In the genomic region with DNA sequence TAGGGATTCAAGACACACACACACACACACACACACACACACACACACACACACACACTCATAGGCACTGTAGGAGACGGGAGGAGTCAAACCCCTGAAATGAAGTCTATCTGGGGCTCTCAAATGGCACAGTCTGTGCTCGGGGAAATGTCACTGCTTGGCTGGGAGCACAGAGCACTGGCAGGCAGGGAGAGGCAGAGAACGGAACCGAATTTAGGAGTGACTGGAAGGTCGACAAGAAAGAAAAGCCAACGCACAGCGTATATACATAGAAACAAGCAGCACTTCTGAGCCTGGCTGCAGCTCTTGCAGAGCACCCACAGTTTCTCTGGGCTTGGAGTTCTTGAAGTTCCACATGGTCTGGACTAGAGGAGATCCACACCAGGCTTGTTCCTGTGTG, we compare ENCODE assay signal across 22 mouse cellular contexts.
A peak's percentile ranks its signal among the peaks of the same experiment; 100 is the strongest.
DNase-seq lines count a peak whose midpoint lies in the region; ATAC-seq and TF ChIP-seq lines count a peak whose summit lies in the region.
"Had no signal": no experiment of that assay in that cellular context is flagged by ENCODE, and none has a peak within 500 bp of the region (broad histone marks: within the 10 kb centered on the region; RNA-seq: fewer than 3 reads in every experiment).

No protein-coding gene starts in this region.

- H3K9ac ChIP-seq in forebrain, postnatal 0 days, result no peak overlapping the region
- H3K9ac ChIP-seq in forebrain, embryonic 14.5 days (ENCODE audit: low read length), result no peak overlapping the region
- H3K9ac ChIP-seq: embryonic facial prominence, embryonic 15.5 days; intestine, embryonic 15.5 days; limb, embryonic 13.5 days; liver, embryonic 12.5 days; midbrain, embryonic 12.5 days had no signal

- no peaks in the 10 kb centered on the region for H3K36me3 ChIP-seq in forebrain, postnatal 0 days (ENCODE audit: insufficient read depth)
- H3K36me3 ChIP-seq in forebrain, embryonic 14.5 days (ENCODE audit: control insufficient read depth, insufficient read depth, low read length), result no peaks in the 10 kb centered on the region
- H3K36me3 ChIP-seq: embryonic facial prominence, embryonic 15.5 days; heart, embryonic 10.5 days; intestine, embryonic 15.5 days; limb, embryonic 13.5 days; liver, embryonic 12.5 days; midbrain, embryonic 12.5 days had no signal

- intact Hi-C loops in left cerebral cortex, postnatal 10 days (cut with DNase I), result no loop called here
- intact Hi-C loops in heart, postnatal 14 days (cut with DNase I), result no loop called here

- no peaks in the 10 kb centered on the region for H3K9me3 ChIP-seq in forebrain, postnatal 0 days (ENCODE audit: low read length)
- H3K9me3 ChIP-seq in forebrain, embryonic 14.5 days (replicated peaks; ENCODE audit: control insufficient read depth, low read length), result no peaks in the 10 kb centered on the region
- H3K9me3 ChIP-seq: embryonic facial prominence, embryonic 15.5 days; heart, embryonic 10.5 days; intestine, embryonic 15.5 days; limb, embryonic 13.5 days; liver, embryonic 12.5 days; midbrain, embryonic 12.5 days had no signal

- peaks cover 7% of the 10 kb centered on the region; the same call in 1 of the 2 replicates for H3K4me1 ChIP-seq in forebrain, postnatal 0 days (ENCODE audit: insufficient read depth)
- H3K4me1 ChIP-seq in forebrain, embryonic 14.5 days (ENCODE audit: control insufficient read depth, insufficient read depth, low read length), result peaks cover 8% of the 10 kb centered on the region; the same call in 1 of the 2 replicates
- H3K4me1 ChIP-seq: liver, embryonic 12.5 days had no signal

- H3K4me3 ChIP-seq in forebrain, postnatal 0 days (ENCODE audit: low read depth, low read length), result no peak overlapping the region
- H3K4me3 ChIP-seq in forebrain, embryonic 14.5 days (ENCODE audit: low read depth, low read length), result no peak overlapping the region
- H3K4me3 ChIP-seq: embryonic facial prominence, embryonic 15.5 days; heart, embryonic 10.5 days; intestine, embryonic 15.5 days; limb, embryonic 13.5 days; liver, embryonic 12.5 days; midbrain, embryonic 12.5 days had no signal

- no peak for TF ChIP-seq CTCF in forebrain, postnatal 0 days (IDR thresholded peaks at IDR 0.05; ENCODE audit: low read depth)

- WGBS in forebrain, postnatal 0 days, result 73% methylated on average over 7 of the region's 7 CpGs
- WGBS in forebrain, embryonic 14.5 days, result 70% methylated on average over 7 of the region's 7 CpGs

- H3K27ac ChIP-seq in forebrain, postnatal 0 days (ENCODE audit: low read depth, low read length), result no peak overlapping the region
- no peak overlapping the region for H3K27ac ChIP-seq in forebrain, embryonic 14.5 days (ENCODE audit: low read depth, low read length)
- H3K27ac ChIP-seq: embryonic facial prominence, embryonic 15.5 days; heart, embryonic 10.5 days; intestine, embryonic 15.5 days; limb, embryonic 13.5 days; liver, embryonic 12.5 days; midbrain, embryonic 12.5 days had no signal

- H3K4me2 ChIP-seq in forebrain, postnatal 0 days (ENCODE audit: low read depth), result no peak overlapping the region
- H3K4me2 ChIP-seq in forebrain, embryonic 14.5 days (ENCODE audit: low read length), result no peak overlapping the region
- H3K4me2 ChIP-seq: embryonic facial prominence, embryonic 15.5 days; intestine, embryonic 15.5 days; limb, embryonic 13.5 days; liver, embryonic 12.5 days; midbrain, embryonic 12.5 days had no signal

- ATAC-seq in forebrain, postnatal 0 days, result peak; percentile 54
- no peak for ATAC-seq in forebrain, embryonic 14.5 days
- ATAC-seq: hindbrain, embryonic 16.5 days; intestine, embryonic 15.5 days; liver, embryonic 12.5 days had no signal

- DNase-seq in forebrain, postnatal 0 days, result peak; percentile 44
- DNase-seq in forebrain, embryonic 14.5 days (ENCODE audit: low spot score), result no peak
- peak; percentile 62 for DNase-seq in left cerebral cortex, adult 11 months (ENCODE audit: low spot score)
- DNase-seq in left cerebral cortex, postnatal 10 days (ENCODE audit: extremely low spot score in 1 of 2, low spot score in 2 of 2), result no peak
- DNase-seq in frontal cortex, adult 2 months (ENCODE audit: extremely low spot score in 1 of 2, low spot score in 1 of 2), result peak; percentile 76 to 77
- DNase-seq in right cerebral cortex, postnatal 10 days (ENCODE audit: low spot score in 2 of 2), result peak; percentile 48 to 64
- DNase-seq in adrenal gland, postnatal 25 days, result no peak
- no peak for DNase-seq in heart, postnatal 14 days
- DNase-seq: adrenal gland, postnatal 10 days; cerebellum, adult 9-11 months; kidney, adult 8-10 months; kidney, postnatal 10 days; lung, adult 18-20 months; lung, postnatal 10 days; thymus, postnatal 14 days had no signal

- H3K27me3 ChIP-seq in forebrain, postnatal 0 days (ENCODE audit: insufficient read depth, low read length), result no peaks in the 10 kb centered on the region
- no peaks in the 10 kb centered on the region for H3K27me3 ChIP-seq in forebrain, embryonic 14.5 days (replicated peaks; ENCODE audit: control insufficient read depth, insufficient read depth, low read length)
- H3K27me3 ChIP-seq: intestine, embryonic 15.5 days; liver, embryonic 12.5 days had no signal

Comparison
In these comparisons a context has a peak if more than half of its experiments do, and no peak if none do; other contexts are left out.
1. DNase-seq: peak in forebrain, postnatal 0 days (single experiment), left cerebral cortex, adult 11 months (single experiment), frontal cortex, adult 2 months (2 of 2) and right cerebral cortex, postnatal 10 days (2 of 2); none in forebrain, embryonic 14.5 days (single experiment), left cerebral cortex, postnatal 10 days (0 of 2), adrenal gland, postnatal 25 days (single experiment) and heart, postnatal 14 days (0 of 2).